Mouse (Mus musculus) kidney, embryonic 14.5 days (tissue): ENCODE measurements around the gene Padi4. TPM values are rescaled to one million over a fixed set of nuclear protein-coding genes. Genes with fewer than 3 reads are reported as not detected.

ENCODE experiments used
- ATAC-seq: fragments of 200-750 bp; cut with Nextera tagmentation; 2 replicates; pipeline ENCODE4 v1.8.0; 2017; ENCODE audit warnings: moderate number of reproducible peaks, mild to moderate bottlenecking, moderate TSS enrichment, moderate library complexity; ENCODE audit not compliant: low FRiP score, low TSS enrichment
- H3K27ac ChIP-seq: fragments of 300-500 bp; sonication (generic); 2 replicates; pipeline ENCODE4 v1.5.1; 2014; ENCODE audit warnings: low read depth, mild to moderate bottlenecking, low read length, moderate library complexity, mixed read lengths
- H3K27me3 ChIP-seq: fragments of 300-500 bp; sonication (generic); 2 replicates; pipeline ENCODE4 v1.6.1; 2014; ENCODE audit warnings: mild to moderate bottlenecking, low read length; ENCODE audit not compliant: control insufficient read depth, insufficient read depth
- H3K36me3 ChIP-seq: fragments of 300-500 bp; sonication (generic); 2 replicates; pipeline ENCODE4 v1.6.1; 2014; ENCODE audit warnings: low read length, mixed read lengths; ENCODE audit not compliant: control insufficient read depth, insufficient read depth
- H3K4me1 ChIP-seq: fragments of 300-500 bp; sonication (generic); 2 replicates; pipeline ENCODE4 v1.6.1; 2014; ENCODE audit warnings: low read length, mixed read lengths; ENCODE audit not compliant: control insufficient read depth, insufficient read depth
- H3K4me2 ChIP-seq: fragments of 300-500 bp; sonication (generic); replicated peaks from 2 replicates; pipeline ENCODE4 v1.6.1; 2014; ENCODE audit warnings: low read depth, mild to moderate bottlenecking, low read length
- H3K4me3 ChIP-seq: fragments of 300-500 bp; sonication (generic); 2 replicates; pipeline ENCODE4 v1.5.1; 2014; ENCODE audit warnings: mild to moderate bottlenecking, low read length
- H3K9ac ChIP-seq: fragments of 300-500 bp; sonication (generic); 2 replicates; pipeline ENCODE4 v1.6.1; 2014; ENCODE audit warnings: low read depth, mild to moderate bottlenecking, low read length, moderate library complexity
- H3K9me3 ChIP-seq: fragments of 300-500 bp; sonication (generic); 2 replicates; pipeline ENCODE4 v1.6.1; 2016; ENCODE audit warnings: low read length; ENCODE audit not compliant: control insufficient read depth
- WGBS: fragments of 180-500 bp; shearing (Covaris S2); extraction: QIAGEN DNeasy Blood & Tissue Kit; methylation state at CpG from one replicate; pipeline ENCODE4 v1.1.7; 2014; 5-methylcytosine and 5-hydroxymethylcytosine counted together
- polyA plus RNA-seq: library from polyadenylated mRNA; unstranded; fragments of >200 nt; fragmentation: Nextera tagmentation; extraction: Ambion mirVana; gene quantifications from 2 replicates; pipeline ENCODE4 v1.2.1, GENCODE M21; 2014

Gene Padi4
- polyA plus RNA-seq, 1 experiment from 2014 or later: 1.3 TPM

DNA sequence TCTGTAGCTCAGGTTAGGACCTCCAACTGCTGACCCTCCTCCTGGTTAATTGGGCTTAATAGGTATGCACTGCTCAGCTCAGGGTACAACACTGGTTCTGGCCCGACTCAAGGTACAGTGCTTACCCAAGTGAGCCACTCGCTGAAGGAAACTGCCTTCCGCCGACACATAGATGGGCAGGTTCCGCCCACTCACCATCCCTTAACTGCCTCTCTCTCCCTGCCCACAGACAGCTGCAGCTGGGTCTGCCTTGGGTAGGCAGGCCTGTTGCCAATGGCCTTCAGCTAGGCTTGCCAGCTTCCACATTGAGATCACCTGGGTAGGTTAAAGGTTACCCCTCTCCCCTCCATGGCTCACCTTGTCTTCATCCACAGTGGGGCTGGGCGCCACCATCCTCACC is 32.6 kb downstream of the Padi4 start:
- no peak for ATAC-seq
- H3K9ac ChIP-seq: no peak overlapping the region
- no peak overlapping the region for H3K4me3 ChIP-seq
- no peaks in the 10 kb centered on the region for H3K9me3 ChIP-seq
- H3K36me3 ChIP-seq: no peaks in the 10 kb centered on the region
- no peaks in the 10 kb centered on the region for H3K4me1 ChIP-seq
- no peak overlapping the region for H3K4me2 ChIP-seq
- no peak overlapping the region for H3K27ac ChIP-seq
- H3K27me3 ChIP-seq: no peaks in the 10 kb centered on the region
- WGBS: 79% methylated on average over 6 of the region's 6 CpGs

DNA sequence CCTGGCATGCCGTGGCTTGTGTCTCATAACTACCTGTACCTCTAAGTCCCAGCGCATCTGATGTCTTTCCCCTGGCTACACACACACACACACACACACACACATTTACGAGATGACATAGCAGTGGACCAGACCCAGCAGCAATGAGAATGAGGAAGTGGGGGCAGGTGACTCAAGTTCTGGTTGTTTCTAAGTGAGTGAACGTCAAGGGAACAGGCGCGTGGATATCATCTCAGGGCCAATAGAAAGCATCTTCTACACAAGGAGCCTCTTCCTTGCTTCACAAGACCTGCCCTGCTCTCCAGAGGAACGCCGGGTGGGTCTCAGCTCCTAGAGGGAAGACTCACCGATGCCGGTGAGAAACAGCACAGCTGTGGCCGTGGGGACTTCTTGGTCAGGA is 33.4 kb downstream of the Padi4 start:
- Histone ChIP-seq H3K9me3 (no peaks in the 10 kb centered on the region), H3K4me1 (no peaks in the 10 kb centered on the region), H3K27ac (no peak overlapping the region), H3K9ac (no peak overlapping the region), H3K4me2 (no peak overlapping the region), H3K36me3 (no peaks in the 10 kb centered on the region), H3K4me3 (no peak overlapping the region), H3K27me3 (no peaks in the 10 kb centered on the region)
- ATAC-seq: no peak
- 93% methylated on average over 11 of the region's 11 CpGs for whole genome bisulfite sequencing

DNA sequence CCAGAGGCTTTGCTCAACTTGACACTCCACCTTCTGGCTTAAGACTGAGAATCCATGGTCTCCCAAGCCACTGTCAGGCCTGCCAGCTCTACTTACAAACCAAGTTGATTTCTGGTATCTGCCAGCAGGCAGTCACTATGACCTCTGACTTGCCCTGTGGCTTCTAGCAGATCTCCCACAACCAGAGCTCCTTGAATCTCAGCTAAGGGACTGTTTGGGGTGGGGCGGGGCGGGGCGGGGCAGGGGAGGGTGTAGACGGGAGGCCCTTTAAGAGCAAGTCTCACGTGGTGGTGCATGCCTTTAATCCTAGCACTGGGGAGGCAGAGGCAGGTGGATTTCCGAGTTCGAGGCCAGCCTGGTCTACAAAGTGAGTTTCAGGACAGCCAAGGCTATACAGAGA is 41.2 kb downstream of the Padi4 start:
- no peaks in the 10 kb centered on the region for H3K9me3 ChIP-seq
- no peaks in the 10 kb centered on the region for H3K4me1 ChIP-seq
- H3K36me3 ChIP-seq: no peaks in the 10 kb centered on the region
- H3K27ac ChIP-seq: no peak overlapping the region
- H3K9ac ChIP-seq: no peak overlapping the region
- WGBS: 72% methylated on average over 7 of the region's 7 CpGs
- H3K4me2 ChIP-seq: no peak overlapping the region
- H3K27me3 ChIP-seq: no peaks in the 10 kb centered on the region
- ATAC-seq: no peak
- no peak overlapping the region for H3K4me3 ChIP-seq

GRCm38 (mm10) chr4:140731654-140732053 is 42.4 kb downstream of the Padi4 start:
- Histone ChIP-seq H3K36me3 (no peaks in the 10 kb centered on the region), H3K4me2 (no peak overlapping the region), H3K27me3 (no peaks in the 10 kb centered on the region), H3K27ac (no peak overlapping the region), H3K9ac (no peak overlapping the region), H3K4me1 (no peaks in the 10 kb centered on the region), H3K4me3 (no peak overlapping the region), H3K9me3 (no peaks in the 10 kb centered on the region)
- ATAC-seq: no peak
- 79% methylated on average over 4 of the region's 4 CpGs for WGBS

- H3K27ac ChIP-seq: no peak overlapping the region
- H3K9me3 ChIP-seq: no peaks in the 10 kb centered on the region
- no peak overlapping the region for H3K4me2 ChIP-seq
- ATAC-seq: no peak; the same call in 1 of the 2 replicates
- H3K4me1 ChIP-seq: no peaks in the 10 kb centered on the region
- no peaks in the 10 kb centered on the region for H3K27me3 ChIP-seq
- H3K9ac ChIP-seq: no peak overlapping the region
- H3K36me3 ChIP-seq: peaks cover 22% of the 10 kb centered on the region; the same call in 1 of the 2 replicates
- WGBS: 79% methylated on average over 12 of the region's 12 CpGs
- no peak overlapping the region for H3K4me3 ChIP-seq
These were observed 47.1 kb downstream of the Padi4 start for GRCm38 (mm10) chr4:140726907-140727306.

DNA sequence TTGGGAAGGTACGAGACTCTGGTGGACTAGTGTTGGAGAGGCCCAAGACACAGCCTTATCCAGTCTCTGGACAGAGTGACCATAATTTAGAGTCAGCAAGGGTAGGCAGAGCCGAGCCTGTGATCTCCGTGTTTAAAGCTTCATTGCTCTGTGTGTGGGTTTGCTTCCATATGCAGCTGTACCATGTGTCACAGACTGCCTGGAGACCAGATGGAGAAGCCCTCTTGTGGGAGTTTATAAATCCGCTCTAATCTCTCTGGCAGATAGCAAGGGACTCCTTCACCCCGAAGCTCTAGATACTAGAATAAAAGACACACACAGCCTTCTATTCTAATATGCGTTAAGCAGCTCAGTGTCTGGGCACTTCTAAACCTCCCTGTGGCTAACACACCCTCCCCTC is 49.3 kb downstream of the Padi4 start:
- H3K4me2 ChIP-seq: no peak overlapping the region
- no peak overlapping the region for H3K4me3 ChIP-seq
- H3K27ac ChIP-seq: no peak overlapping the region
- no peaks in the 10 kb centered on the region for H3K9me3 ChIP-seq
- peaks cover 44% of the 10 kb centered on the region for H3K36me3 ChIP-seq
- no peak overlapping the region for H3K9ac ChIP-seq
- no peak for ATAC-seq
- WGBS: 89% methylated on average over 6 of the region's 6 CpGs
- H3K4me1 ChIP-seq: no peaks in the 10 kb centered on the region
- H3K27me3 ChIP-seq: no peaks in the 10 kb centered on the region

DNA sequence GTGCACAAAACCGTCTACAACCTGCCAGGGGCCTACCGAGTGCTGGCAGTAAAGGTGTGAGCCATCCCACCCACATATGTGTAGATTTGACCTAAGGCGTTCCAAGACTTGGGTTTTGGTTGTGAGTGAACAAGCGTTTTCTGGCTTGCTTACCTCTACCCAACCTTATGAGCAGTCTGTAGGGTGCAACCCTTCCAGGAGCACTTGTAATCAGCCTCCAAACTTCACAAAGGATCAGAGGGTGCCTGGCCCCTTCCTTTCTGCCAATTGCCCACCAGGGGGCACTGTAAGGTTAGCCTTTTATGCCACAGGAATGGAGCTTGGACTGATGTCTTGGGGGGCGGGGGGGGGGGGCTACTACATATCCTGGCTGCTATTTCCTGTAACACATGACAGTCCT is 50.2 kb downstream of the Padi4 start:
- Histone ChIP-seq H3K9ac (no peak overlapping the region), H3K4me1 (no peaks in the 10 kb centered on the region), H3K27me3 (no peaks in the 10 kb centered on the region), H3K36me3 (peaks cover 54% of the 10 kb centered on the region), H3K4me2 (no peak overlapping the region), H3K27ac (no peak overlapping the region), H3K9me3 (no peaks in the 10 kb centered on the region), H3K4me3 (no peak overlapping the region)
- ATAC-seq: peak; percentile 56; the same call in 1 of the 2 replicates
- 46% methylated on average over 5 of the region's 5 CpGs for WGBS

DNA sequence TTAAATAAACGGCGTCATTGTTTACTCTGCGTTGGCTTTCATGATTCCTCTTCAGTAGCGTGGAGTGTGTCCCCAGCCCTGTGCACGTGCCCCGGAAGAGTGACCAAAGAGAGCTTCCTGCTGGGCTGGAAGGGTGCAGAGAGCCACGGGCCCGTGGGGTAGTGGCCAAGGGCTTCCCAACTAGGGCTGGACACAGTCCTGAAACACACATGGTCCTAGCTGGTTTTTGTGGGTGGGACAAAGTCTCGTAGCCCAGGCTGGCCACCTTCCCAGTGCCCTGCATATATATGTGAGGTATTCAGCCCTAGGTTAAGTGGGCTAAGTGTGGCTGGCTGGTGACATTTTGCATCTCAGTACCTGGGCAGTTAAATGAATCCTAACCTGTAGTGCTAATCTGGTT is 50.8 kb downstream of the Padi4 start:
- Histone ChIP-seq H3K4me3 (no peak overlapping the region), H3K4me2 (no peak overlapping the region), H3K9me3 (no peaks in the 10 kb centered on the region), H3K9ac (no peak overlapping the region), H3K36me3 (peaks cover 60% of the 10 kb centered on the region), H3K27me3 (no peaks in the 10 kb centered on the region), H3K4me1 (no peaks in the 10 kb centered on the region), H3K27ac (no peak overlapping the region)
- no peak for ATAC-seq
- 87% methylated on average over 9 of the region's 9 CpGs for WGBS

GRCm38 (mm10) chr4:140722710-140723109 is 51.3 kb downstream of the Padi4 start:
- peaks cover 64% of the 10 kb centered on the region for H3K36me3 ChIP-seq
- H3K27ac ChIP-seq: no peak overlapping the region
- H3K4me1 ChIP-seq: no peaks in the 10 kb centered on the region
- 78% methylated on average over 9 of the region's 9 CpGs for WGBS
- no peak overlapping the region for H3K4me3 ChIP-seq
- H3K9me3 ChIP-seq: no peaks in the 10 kb centered on the region
- no peak overlapping the region for H3K4me2 ChIP-seq
- H3K27me3 ChIP-seq: no peaks in the 10 kb centered on the region
- no peak overlapping the region for H3K9ac ChIP-seq
- ATAC-seq: no peak
